ENCODE assay signal across 9 mouse cellular contexts in genomic region chr13:59726139-59726867, GRCm38 (mm10). TPM values are rescaled to one million over a fixed set of nuclear protein-coding genes. Genes with fewer than 3 reads are reported as not detected.
DNase-seq lines count a peak whose midpoint lies in the region; ATAC-seq and TF ChIP-seq lines count a peak whose summit lies in the region.
"Had no signal": no experiment of that assay in that cellular context is flagged by ENCODE, and none has a peak within 500 bp of the region (broad histone marks: within the 10 kb centered on the region; RNA-seq: fewer than 3 reads in every experiment).

No protein-coding gene starts in this region.

- peak overlapping the region; percentile 22; the same call in 1 of the 2 replicates for H3K4me2 ChIP-seq in hindbrain, embryonic 11.5 days (replicated peaks; ENCODE audit: low read depth, low read length)

- no peak overlapping the region for H3K27ac ChIP-seq in gastrocnemius, adult 2 months
- H3K27ac ChIP-seq in ES-Bruce4 (ENCODE audit: insufficient read depth, low read length): no peak overlapping the region
- no peak overlapping the region for H3K27ac ChIP-seq in hindbrain, embryonic 11.5 days (ENCODE audit: low read depth, low read length)
- H3K27ac ChIP-seq: left cerebral cortex, adult 2 months had no signal

- no peak for ATAC-seq in hindbrain, embryonic 11.5 days (ENCODE audit: low FRiP score)
- ATAC-seq in megakaryocyte progenitor cell, adult 5-6 weeks (replicated peaks; ENCODE audit: poor library complexity): 0 out of 2 replicates have a peak, but pooled peaks have one; percentile 5

- H3K27me3 ChIP-seq in ES-Bruce4 (ENCODE audit: control insufficient read depth, insufficient read depth, low read length, poor library complexity, severe bottlenecking): no peaks in the 10 kb centered on the region
- H3K27me3 ChIP-seq in hindbrain, embryonic 11.5 days (ENCODE audit: control insufficient read depth, insufficient read depth, low read length): no peaks in the 10 kb centered on the region

- peaks cover 3% of the 10 kb centered on the region for H3K4me1 ChIP-seq in ES-Bruce4 (ENCODE audit: control insufficient read depth, insufficient read depth, low read length)
- H3K4me1 ChIP-seq in hindbrain, embryonic 11.5 days (replicated peaks; ENCODE audit: control insufficient read depth, insufficient read depth, low read length): no peaks in the 10 kb centered on the region

- H3K36me3 ChIP-seq in ES-Bruce4 (ENCODE audit: control insufficient read depth, insufficient read depth, low read length, poor library complexity, severe bottlenecking): no peaks in the 10 kb centered on the region
- H3K36me3 ChIP-seq in hindbrain, embryonic 11.5 days (ENCODE audit: control insufficient read depth, insufficient read depth, low read length): no peaks in the 10 kb centered on the region

- peak overlapping the region; percentile 23 for H3K4me3 ChIP-seq in gastrocnemius, adult 2 months
- peak overlapping the region; percentile 44 for H3K4me3 ChIP-seq in ES-Bruce4 (ENCODE audit: low read depth, low read length)
- H3K4me3 ChIP-seq in hindbrain, embryonic 11.5 days (ENCODE audit: low read depth, low read length): no peak overlapping the region
- H3K4me3 ChIP-seq: left cerebral cortex, adult 2 months had no signal

- H3K9ac ChIP-seq in ES-Bruce4 (ENCODE audit: low read depth, poor library complexity, severe bottlenecking): peak overlapping the region; percentile 16
- H3K9ac ChIP-seq in hindbrain, embryonic 11.5 days (ENCODE audit: low read depth, low read length): peak overlapping the region; percentile 24; the same call in 1 of the 2 replicates

- 33% methylated on average over 29 of the region's 29 CpGs for WGBS in hindbrain, embryonic 11.5 days

- no peaks in the 10 kb centered on the region for H3K9me3 ChIP-seq in ES-Bruce4 (replicated peaks; ENCODE audit: control insufficient read depth, insufficient read depth, low read length, poor library complexity, severe bottlenecking)
- no peaks in the 10 kb centered on the region for H3K9me3 ChIP-seq in hindbrain, embryonic 11.5 days (ENCODE audit: control insufficient read depth, low read length)

- 0 out of 2 replicates have a peak, but pooled peaks have one; percentile 5 for TF ChIP-seq EP300 in ES-Bruce4 (IDR thresholded peaks at IDR 0.05; ENCODE audit: insufficient read depth, low read depth, low read length)

- intact Hi-C loops in gastrocnemius, adult 2 months (cut with DNase I): loop anchor here (5.0 kb wide), 3 partner anchors 94 to 194 kb away; partner anchors contain the start of genes Agtpbp1 and Naa35
- intact Hi-C loops in gastrocnemius, postnatal 14 days (cut with DNase I; ENCODE audit: low total_unique reads): loop anchor here (5.0 kb wide), 2 partner anchors 109 to 209 kb away; no protein-coding TSS in a partner anchor

- no peak for TF ChIP-seq POLR2A in ES-Bruce4 (IDR thresholded peaks at IDR 0.05; ENCODE audit: insufficient read depth, low read length)

- TF ChIP-seq CTCF in gastrocnemius, adult 2 months (IDR thresholded peaks at IDR 0.05): no peak
- no peak for TF ChIP-seq CTCF in ES-Bruce4 (IDR thresholded peaks at IDR 0.05; ENCODE audit: low read depth, low read length)

- no peak for DNase-seq in gastrocnemius, adult 2 months
- DNase-seq in gastrocnemius, postnatal 14 days: no peak
- peak; percentile 13 for DNase-seq in hindbrain, embryonic 11.5 days (ENCODE audit: low spot score)
- no peak for DNase-seq in c-Kit-positive CD71-positive TER-119-positive erythroid progenitor cells, embryonic 14.5 days (ENCODE audit: low spot score)
- DNase-seq in spleen, adult 18-20 months: no peak
- DNase-seq in left cerebral cortex, adult 9 months (ENCODE audit: low spot score in 2 of 2): no peak

RNA-seq across cellular contexts. Expression of gene Spata31d1d, which starts 5.2 kb away (rescaled TPM):
- total RNA-seq in gastrocnemius, adult 2 months (2021): not detected
- total RNA-seq in gastrocnemius, postnatal 14 days (2021): not detected
- polyA plus RNA-seq in ES-Bruce4 (2011; ENCODE audit: insufficient read depth, insufficient read length, low read depth, missing spikeins): not detected in 2 replicates
- not detected in 2 replicates for polyA plus RNA-seq in hindbrain, embryonic 11.5 days (2014; fragmentation: Nextera tagmentation; extraction: Ambion mirVana)
- total RNA-seq in megakaryocyte progenitor cell, adult 5-6 weeks (2015): not detected in 2 replicates
- not detected in 2 replicates for total RNA-seq in megakaryocyte progenitor cell, adult 5-6 weeks (2017)
- total RNA-seq: left cerebral cortex, adult 2 months had no signal

RNA-seq across cellular contexts. Expression of gene Spata31d1b, which starts 14.2 kb away (rescaled TPM):
- total RNA-seq in gastrocnemius, adult 2 months (2021): not detected
- total RNA-seq in gastrocnemius, postnatal 14 days (2021): not detected
- 0.37 TPM in 1 of 2 replicates, not detected in the other for polyA plus RNA-seq in ES-Bruce4 (2011; ENCODE audit: insufficient read depth, insufficient read length, low read depth, missing spikeins)
- polyA plus RNA-seq in hindbrain, embryonic 11.5 days (2014; fragmentation: Nextera tagmentation; extraction: Ambion mirVana): not detected in 2 replicates
- not detected in 2 replicates for total RNA-seq in megakaryocyte progenitor cell, adult 5-6 weeks (2015)
- total RNA-seq in megakaryocyte progenitor cell, adult 5-6 weeks (2017): not detected in 2 replicates

RNA-seq across cellular contexts. Expression of gene Spata31d1a, which starts 16.2 kb away (rescaled TPM):
- not detected for total RNA-seq in gastrocnemius, adult 2 months (2021)
- not detected for total RNA-seq in gastrocnemius, postnatal 14 days (2021)
- 0.40 and 1.1 TPM in 2 replicates for polyA plus RNA-seq in ES-Bruce4 (2011; ENCODE audit: insufficient read depth, insufficient read length, low read depth, missing spikeins)
- polyA plus RNA-seq in hindbrain, embryonic 11.5 days (2014; fragmentation: Nextera tagmentation; extraction: Ambion mirVana): 0.03 TPM in 1 of 2 replicates, not detected in the other
- total RNA-seq in megakaryocyte progenitor cell, adult 5-6 weeks (2015): not detected in 2 replicates
- not detected in 2 replicates for total RNA-seq in megakaryocyte progenitor cell, adult 5-6 weeks (2017)

RNA-seq across cellular contexts. Expression of gene 1700014D04Rik, which starts 20.2 kb away (rescaled TPM):
- total RNA-seq in gastrocnemius, adult 2 months (2021): not detected
- not detected for total RNA-seq in gastrocnemius, postnatal 14 days (2021)
- 0.58 and 0.61 TPM in 2 replicates for polyA plus RNA-seq in ES-Bruce4 (2011; ENCODE audit: insufficient read depth, insufficient read length, low read depth, missing spikeins)
- 0.05 and 0.24 TPM in 2 replicates for polyA plus RNA-seq in hindbrain, embryonic 11.5 days (2014; fragmentation: Nextera tagmentation; extraction: Ambion mirVana)
- 0.10 TPM in 1 of 2 replicates, not detected in the other for total RNA-seq in megakaryocyte progenitor cell, adult 5-6 weeks (2015)
- total RNA-seq in megakaryocyte progenitor cell, adult 5-6 weeks (2017): not detected in 2 replicates

RNA-seq across cellular contexts. Expression of gene 4921517D22Rik, which starts 32.4 kb away (rescaled TPM):
- not detected for total RNA-seq in gastrocnemius, adult 2 months (2021)
- not detected for total RNA-seq in gastrocnemius, postnatal 14 days (2021)
- not detected in 2 replicates for polyA plus RNA-seq in ES-Bruce4 (2011; ENCODE audit: insufficient read depth, insufficient read length, low read depth, missing spikeins)
- not detected in 2 replicates for polyA plus RNA-seq in hindbrain, embryonic 11.5 days (2014; fragmentation: Nextera tagmentation; extraction: Ambion mirVana)
- 0.05 TPM in 1 of 2 replicates, not detected in the other for total RNA-seq in megakaryocyte progenitor cell, adult 5-6 weeks (2015)
- not detected in 2 replicates for total RNA-seq in megakaryocyte progenitor cell, adult 5-6 weeks (2017)
- total RNA-seq: left cerebral cortex, adult 2 months had no signal
